Mouse (Mus musculus) kidney, embryonic 14.5 days (tissue): Measurements from ENCODE around the gene Mcfd2. TPM values are rescaled to one million over a fixed set of nuclear protein-coding genes. Genes with fewer than 3 reads are reported as not detected.
A peak's percentile ranks its signal among the peaks of the same experiment; 100 is the strongest.

Experiments used
- ATAC-seq: fragments of 200-750 bp; cut with Nextera tagmentation; 2 replicates; pipeline ENCODE4 v1.8.0; 2017; ENCODE audit warnings: moderate number of reproducible peaks, mild to moderate bottlenecking, moderate TSS enrichment, moderate library complexity; ENCODE audit not compliant: low FRiP score, low TSS enrichment
- H3K27ac ChIP-seq: fragments of 300-500 bp; sonication (generic); 2 replicates; pipeline ENCODE4 v1.5.1; 2014; ENCODE audit warnings: low read depth, mild to moderate bottlenecking, low read length, moderate library complexity, mixed read lengths
- H3K27me3 ChIP-seq: fragments of 300-500 bp; sonication (generic); 2 replicates; pipeline ENCODE4 v1.6.1; 2014; ENCODE audit warnings: mild to moderate bottlenecking, low read length; ENCODE audit not compliant: control insufficient read depth, insufficient read depth
- H3K36me3 ChIP-seq: fragments of 300-500 bp; sonication (generic); 2 replicates; pipeline ENCODE4 v1.6.1; 2014; ENCODE audit warnings: low read length, mixed read lengths; ENCODE audit not compliant: control insufficient read depth, insufficient read depth
- H3K4me1 ChIP-seq: fragments of 300-500 bp; sonication (generic); 2 replicates; pipeline ENCODE4 v1.6.1; 2014; ENCODE audit warnings: low read length, mixed read lengths; ENCODE audit not compliant: control insufficient read depth, insufficient read depth
- H3K4me2 ChIP-seq: fragments of 300-500 bp; sonication (generic); replicated peaks from 2 replicates; pipeline ENCODE4 v1.6.1; 2014; ENCODE audit warnings: low read depth, mild to moderate bottlenecking, low read length
- H3K4me3 ChIP-seq: fragments of 300-500 bp; sonication (generic); 2 replicates; pipeline ENCODE4 v1.5.1; 2014; ENCODE audit warnings: mild to moderate bottlenecking, low read length
- H3K9ac ChIP-seq: fragments of 300-500 bp; sonication (generic); 2 replicates; pipeline ENCODE4 v1.6.1; 2014; ENCODE audit warnings: low read depth, mild to moderate bottlenecking, low read length, moderate library complexity
- H3K9me3 ChIP-seq: fragments of 300-500 bp; sonication (generic); 2 replicates; pipeline ENCODE4 v1.6.1; 2016; ENCODE audit warnings: low read length; ENCODE audit not compliant: control insufficient read depth
- WGBS: fragments of 180-500 bp; shearing (Covaris S2); extraction: QIAGEN DNeasy Blood & Tissue Kit; methylation state at CpG from one replicate; pipeline ENCODE4 v1.1.7; 2014; 5-methylcytosine and 5-hydroxymethylcytosine counted together
- polyA plus RNA-seq: library from polyadenylated mRNA; unstranded; fragments of >200 nt; fragmentation: Nextera tagmentation; extraction: Ambion mirVana; gene quantifications from 2 replicates; pipeline ENCODE4 v1.2.1, GENCODE M21; 2014

The Mcfd2 gene
- 82.6 and 104 TPM in 2 replicates for polyA plus RNA-seq

DNA sequence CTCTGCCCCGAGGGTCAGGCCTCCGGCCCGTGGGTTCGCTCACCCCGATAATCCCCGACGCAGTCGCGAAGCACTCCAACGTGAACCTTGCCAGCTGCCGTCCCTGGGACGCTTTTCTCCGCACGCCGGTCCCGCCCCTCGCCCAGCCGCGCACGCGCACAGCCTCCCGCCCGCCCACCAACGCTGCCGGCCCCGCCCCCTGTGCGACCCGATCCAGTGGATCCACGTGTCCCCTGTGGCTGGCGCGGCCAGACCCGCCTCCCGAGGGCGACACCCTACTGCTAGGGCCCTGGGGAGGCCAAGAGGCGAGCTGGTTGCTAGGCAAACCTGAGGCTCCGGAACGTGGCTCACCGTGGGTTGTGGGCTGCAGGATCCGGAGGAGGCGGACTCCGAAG, at the start of gene Mcfd2:
Gene Mcfd2 (minus strand): TSS at position 144 of the 395 bp plus-strand sequence.
- Histone ChIP-seq H3K4me1 (peaks cover 11% of the 10 kb centered on the region), H3K27me3 (no peaks in the 10 kb centered on the region), H3K4me3 (peak within 1 kb of the TSS; percentile 89), H3K4me2 (peak within 1 kb of the TSS; percentile 78), H3K27ac (peak within 1 kb of the TSS; percentile 42; the same call in 1 of the 2 replicates), H3K36me3 (peaks cover 2% of the 10 kb centered on the region; the same call in 1 of the 2 replicates), H3K9me3 (no peaks in the 10 kb centered on the region; the same call in 1 of the 2 replicates), H3K9ac (peak within 1 kb of the TSS; percentile 88)
- WGBS = under 1% methylated on average over 39 of the region's 41 CpGs
- ATAC-seq = peak; percentile 98

- H3K36me3 ChIP-seq = no peaks in the 10 kb centered on the region
- H3K4me2 ChIP-seq = no peak overlapping the region
- H3K27me3 ChIP-seq = no peaks in the 10 kb centered on the region
- peak; percentile 60 for ATAC-seq
- 8% methylated on average over 9 of the region's 9 CpGs for WGBS
- no peak overlapping the region; the same call in 1 of the 2 replicates for H3K9ac ChIP-seq
- no peak overlapping the region for H3K27ac ChIP-seq
- no peak overlapping the region for H3K4me3 ChIP-seq
- H3K9me3 ChIP-seq = no peaks in the 10 kb centered on the region
- peaks cover 14% of the 10 kb centered on the region; the same call in 1 of the 2 replicates for H3K4me1 ChIP-seq
These were observed 49.3 kb upstream of the Mcfd2 start for GRCm38 (mm10) chr17:87315021-87315531.

DNA sequence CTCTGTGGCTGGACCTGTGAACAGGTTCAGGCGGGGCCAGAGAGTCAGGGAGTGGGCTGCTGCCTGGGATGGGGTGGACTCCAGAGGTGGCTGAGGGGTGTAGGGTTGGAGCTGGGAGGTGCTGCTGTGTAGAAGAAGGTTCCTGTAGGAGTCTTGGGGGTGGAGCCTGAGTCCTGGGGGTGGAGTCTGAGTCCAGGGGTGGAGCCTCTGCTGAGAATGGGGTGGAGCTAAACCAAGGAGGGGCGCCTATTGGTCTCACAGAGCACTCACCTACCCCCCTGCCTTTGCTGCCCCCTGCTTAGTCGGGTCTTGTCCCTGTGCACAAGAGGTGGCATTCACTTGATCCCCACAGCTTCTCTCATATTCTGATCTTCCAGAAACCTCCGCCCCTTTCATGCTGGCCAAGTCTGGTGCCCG, 48.8 kb upstream of the Mcfd2 start:
- no peak overlapping the region for H3K27ac ChIP-seq
- H3K9ac ChIP-seq = no peak overlapping the region
- H3K36me3 ChIP-seq = no peaks in the 10 kb centered on the region
- ATAC-seq = peak; percentile 25; the same call in 1 of the 2 replicates
- H3K27me3 ChIP-seq = no peaks in the 10 kb centered on the region
- H3K4me3 ChIP-seq = no peak overlapping the region
- no peaks in the 10 kb centered on the region for H3K9me3 ChIP-seq
- H3K4me2 ChIP-seq = no peak overlapping the region
- peaks cover 14% of the 10 kb centered on the region; the same call in 1 of the 2 replicates for H3K4me1 ChIP-seq
- WGBS = 59% methylated on average over 5 of the region's 5 CpGs

- Histone ChIP-seq H3K4me3 (no peak overlapping the region), H3K27ac (no peak overlapping the region), H3K4me2 (no peak overlapping the region), H3K27me3 (no peaks in the 10 kb centered on the region), H3K9me3 (no peaks in the 10 kb centered on the region), H3K9ac (no peak overlapping the region), H3K36me3 (no peaks in the 10 kb centered on the region), H3K4me1 (peaks cover 14% of the 10 kb centered on the region; the same call in 1 of the 2 replicates)
- WGBS = 78% methylated on average over 8 of the region's 8 CpGs
- 0 out of 2 replicates have a peak, but pooled peaks have one; percentile 6 for ATAC-seq
These were observed 48.4 kb upstream of the Mcfd2 start for GRCm38 (mm10) chr17:87314121-87314520.

DNA sequence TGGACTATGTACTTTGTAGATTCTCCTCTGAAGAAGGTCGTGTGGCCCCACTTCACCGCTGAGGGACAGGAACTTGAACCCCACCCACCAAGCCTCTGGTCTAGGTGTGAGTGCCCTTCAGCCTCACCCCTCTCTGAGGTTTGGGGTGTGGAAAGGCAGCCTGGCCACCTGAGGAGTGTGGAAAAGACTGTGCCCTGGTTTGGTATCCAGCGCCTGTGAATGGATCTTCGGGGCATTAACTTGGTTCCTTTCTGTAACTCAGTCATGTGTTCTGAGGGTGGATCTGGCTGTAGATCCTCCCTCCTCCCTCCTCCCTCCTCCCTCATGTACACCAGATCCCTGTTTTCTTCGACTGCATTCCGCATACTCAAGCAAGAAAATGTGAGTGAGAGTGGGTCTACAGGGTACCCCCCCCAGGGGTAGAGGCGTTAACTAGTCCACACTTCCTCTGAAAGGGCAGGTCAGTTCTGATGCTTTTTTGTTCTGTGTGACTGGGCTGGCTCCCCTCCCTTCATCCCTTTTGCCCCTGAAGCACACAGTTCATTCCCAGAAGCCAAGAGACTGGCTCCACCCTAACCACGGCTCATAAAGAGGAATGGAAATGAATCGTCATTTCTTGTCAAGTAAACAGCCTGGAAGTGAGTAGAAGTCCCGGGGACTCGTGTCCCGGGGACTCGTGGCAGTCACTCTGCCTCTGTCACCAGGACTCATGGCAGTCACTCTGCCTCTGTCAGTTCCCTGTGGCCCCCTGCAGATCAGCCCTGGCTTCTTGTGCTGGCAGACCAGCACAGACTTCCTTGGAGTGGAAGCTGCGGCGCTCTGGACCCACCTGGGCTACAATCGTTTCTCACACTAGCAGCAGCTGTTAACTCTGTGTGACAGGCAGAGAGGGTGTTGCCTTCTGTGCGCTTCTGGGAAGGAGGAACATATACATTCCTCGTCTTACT, 47.5 kb upstream of the Mcfd2 start:
- Histone ChIP-seq H3K9ac (no peak overlapping the region), H3K4me2 (no peak overlapping the region), H3K4me3 (no peak overlapping the region), H3K36me3 (no peaks in the 10 kb centered on the region), H3K4me1 (peaks cover 14% of the 10 kb centered on the region; the same call in 1 of the 2 replicates), H3K27ac (0 out of 2 replicates have a peak overlapping the region, but pooled peaks have one; percentile 24), H3K27me3 (no peaks in the 10 kb centered on the region), H3K9me3 (no peaks in the 10 kb centered on the region)
- WGBS = 46% methylated on average over 18 of the region's 18 CpGs
- 0 out of 2 replicates have a peak, but pooled peaks have one; percentile 4 for ATAC-seq

DNA sequence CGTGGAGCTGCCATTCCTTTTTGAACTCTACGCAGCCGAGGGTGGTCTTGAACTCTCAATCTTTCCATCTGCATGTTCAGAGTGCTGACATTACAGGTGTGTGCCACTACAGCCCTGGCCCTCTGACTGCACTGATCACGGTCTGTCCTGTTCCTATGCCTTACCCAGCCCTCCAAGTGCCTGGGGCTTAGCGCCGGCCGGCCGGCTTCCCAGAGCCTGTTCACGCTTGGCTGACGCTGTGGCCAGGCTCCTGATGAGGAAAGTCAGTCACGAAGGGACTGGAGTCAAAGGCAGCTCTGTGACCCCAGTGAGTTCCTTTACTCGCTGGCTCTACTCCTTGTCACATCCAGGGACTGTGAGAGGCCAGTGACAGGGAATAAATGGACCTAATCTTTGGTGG, 46.6 kb upstream of the Mcfd2 start:
- peak; percentile 76 for ATAC-seq
- H3K27me3 ChIP-seq = no peaks in the 10 kb centered on the region
- WGBS = 41% methylated on average over 12 of the region's 12 CpGs
- no peaks in the 10 kb centered on the region for H3K9me3 ChIP-seq
- H3K9ac ChIP-seq = no peak overlapping the region
- no peaks in the 10 kb centered on the region for H3K36me3 ChIP-seq
- H3K4me3 ChIP-seq = no peak overlapping the region
- H3K4me1 ChIP-seq = peaks cover 14% of the 10 kb centered on the region; the same call in 1 of the 2 replicates
- H3K4me2 ChIP-seq = no peak overlapping the region
- no peak overlapping the region; the same call in 1 of the 2 replicates for H3K27ac ChIP-seq

DNA sequence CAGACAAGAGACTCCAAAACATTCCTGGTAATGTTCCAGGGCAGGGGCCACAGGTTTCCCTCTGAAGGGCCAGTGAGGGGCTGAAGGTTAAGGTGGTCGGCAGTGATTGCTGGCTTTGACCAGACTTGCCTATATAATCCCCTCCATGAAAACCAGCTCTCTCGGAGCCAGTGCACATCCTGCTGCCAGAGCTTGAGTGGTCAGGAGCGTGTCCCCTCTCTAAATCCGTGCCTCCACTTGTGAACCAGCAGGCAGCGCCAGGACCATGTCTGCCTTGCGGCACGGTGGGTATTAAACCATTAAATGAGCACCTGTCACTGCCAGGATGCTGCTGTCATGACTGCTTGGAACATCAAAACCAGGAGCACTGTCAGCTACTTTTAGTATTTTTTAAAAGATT, 44.8 kb upstream of the Mcfd2 start:
- H3K4me1 ChIP-seq = peaks cover 17% of the 10 kb centered on the region; the same call in 1 of the 2 replicates
- no peak overlapping the region for H3K4me2 ChIP-seq
- no peak for ATAC-seq
- H3K4me3 ChIP-seq = no peak overlapping the region
- H3K36me3 ChIP-seq = no peaks in the 10 kb centered on the region
- WGBS = 91% methylated on average over 7 of the region's 7 CpGs
- H3K27ac ChIP-seq = no peak overlapping the region
- H3K9me3 ChIP-seq = no peaks in the 10 kb centered on the region
- no peak overlapping the region for H3K9ac ChIP-seq
- no peaks in the 10 kb centered on the region for H3K27me3 ChIP-seq

GRCm38 (mm10) chr17:87309073-87309788, 43.5 kb upstream of the Mcfd2 start:
- Histone ChIP-seq H3K27me3 (no peaks in the 10 kb centered on the region), H3K9ac (no peak overlapping the region), H3K4me1 (peaks cover 17% of the 10 kb centered on the region; the same call in 1 of the 2 replicates), H3K9me3 (no peaks in the 10 kb centered on the region), H3K27ac (no peak overlapping the region), H3K36me3 (no peaks in the 10 kb centered on the region), H3K4me3 (no peak overlapping the region), H3K4me2 (no peak overlapping the region)
- WGBS = 76% methylated on average over 12 of the region's 12 CpGs
- no peak for ATAC-seq
